Mouse (Mus musculus) yolk sac, embryonic 10.5 days (tissue): ENCODE measurements at regions not wholly inside any gene's neighbourhood (a gene's known extent, or its start where the extent isn't known, plus 50 kb on each side); places are given as distances from the start of the nearest gene placed in this dataset.

ENCODE experiments used
- DNase-seq: peaks from one replicate; pipeline ENCODE4 v3.0.0-alpha.2; 2017; ENCODE audit warnings: low spot score

DNA sequence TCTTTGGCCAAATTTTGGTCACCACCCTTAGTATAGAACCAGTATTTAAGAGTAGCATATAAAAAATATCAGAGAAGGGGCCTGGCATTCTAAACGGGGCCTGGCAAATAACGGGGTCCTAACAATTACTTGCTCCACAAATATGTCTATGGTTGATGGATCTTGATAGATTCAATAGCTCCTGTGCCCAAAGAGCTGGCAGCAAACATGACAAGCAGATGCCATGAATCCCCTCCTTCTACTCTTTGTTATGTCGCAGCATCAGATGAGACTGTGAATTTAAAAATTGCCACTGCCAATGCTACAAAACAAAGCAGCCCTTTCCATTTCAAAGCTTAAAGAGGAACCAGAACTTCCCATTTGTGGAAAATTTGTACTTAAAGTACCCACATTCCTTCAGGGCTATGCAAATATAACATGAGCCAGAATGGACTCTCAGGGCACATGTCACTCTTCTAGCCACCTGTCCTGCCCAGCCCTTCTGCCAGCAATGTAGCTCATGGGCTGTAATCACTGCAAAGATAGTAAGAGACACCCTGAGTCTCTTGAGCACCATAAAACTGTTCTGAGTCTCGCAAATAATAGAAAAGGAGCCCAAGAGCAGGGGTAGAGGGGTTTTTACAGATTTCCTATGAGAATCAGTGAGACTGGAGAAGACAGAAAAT lies 342.4 kb upstream of the Kirrel3 start:
- no peak for DNase-seq

GRCm38 (mm10) chr9:34155240-34156019 lies 330.3 kb upstream of the Kirrel3 start:
- DNase-seq: no peak

DNA sequence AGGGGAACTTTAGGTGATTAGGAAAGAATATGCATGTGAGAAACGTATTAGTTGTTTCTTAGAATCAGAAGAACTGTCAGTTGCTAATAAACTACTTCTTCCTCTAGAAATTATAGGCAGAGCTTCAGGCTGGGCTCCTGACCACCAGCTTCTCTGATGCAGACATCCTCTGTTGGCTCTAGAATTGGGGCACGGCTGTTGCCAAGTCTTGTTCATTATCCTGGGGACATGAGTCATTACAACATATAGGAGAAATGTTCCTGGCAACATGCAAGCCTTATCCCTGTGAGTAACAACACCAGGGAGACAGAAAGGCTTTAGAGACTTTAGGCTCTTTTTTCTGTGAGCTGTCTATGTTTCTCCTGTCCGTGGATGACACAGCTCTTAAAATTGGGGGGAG lies 329.1 kb upstream of the Kirrel3 start:
- DNase-seq: no peak

DNA sequence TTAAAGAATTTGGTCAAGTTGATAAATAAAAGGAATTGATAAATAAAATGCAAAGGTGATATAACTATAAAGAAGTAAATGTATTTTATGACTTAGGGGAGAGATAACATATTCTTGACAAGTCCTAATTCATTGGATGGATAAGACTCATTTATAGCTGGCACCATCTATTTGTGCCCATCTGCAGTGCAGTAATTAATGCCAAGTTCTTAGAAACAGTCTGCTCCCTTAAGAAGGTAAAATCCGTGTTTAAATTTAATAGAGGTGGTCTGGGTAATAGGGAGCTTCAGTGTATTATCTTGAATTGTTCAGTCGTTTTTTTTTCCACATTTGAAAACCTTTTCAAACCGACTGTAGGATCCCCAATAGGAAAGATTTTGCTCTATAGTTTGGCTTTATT lies 324.6 kb upstream of the Kirrel3 start:
- DNase-seq: no peak

- DNase-seq: no peak
Observed at GRCm38 (mm10) chr9:34186314-34186713, 299.4 kb upstream of the Kirrel3 start.

GRCm38 (mm10) chr9:34192542-34192941 lies 293.2 kb upstream of the Kirrel3 start:
- no peak for DNase-seq

GRCm38 (mm10) chr9:34202122-34202941 lies 283.4 kb upstream of the Kirrel3 start:
- DNase-seq: no peak

DNA sequence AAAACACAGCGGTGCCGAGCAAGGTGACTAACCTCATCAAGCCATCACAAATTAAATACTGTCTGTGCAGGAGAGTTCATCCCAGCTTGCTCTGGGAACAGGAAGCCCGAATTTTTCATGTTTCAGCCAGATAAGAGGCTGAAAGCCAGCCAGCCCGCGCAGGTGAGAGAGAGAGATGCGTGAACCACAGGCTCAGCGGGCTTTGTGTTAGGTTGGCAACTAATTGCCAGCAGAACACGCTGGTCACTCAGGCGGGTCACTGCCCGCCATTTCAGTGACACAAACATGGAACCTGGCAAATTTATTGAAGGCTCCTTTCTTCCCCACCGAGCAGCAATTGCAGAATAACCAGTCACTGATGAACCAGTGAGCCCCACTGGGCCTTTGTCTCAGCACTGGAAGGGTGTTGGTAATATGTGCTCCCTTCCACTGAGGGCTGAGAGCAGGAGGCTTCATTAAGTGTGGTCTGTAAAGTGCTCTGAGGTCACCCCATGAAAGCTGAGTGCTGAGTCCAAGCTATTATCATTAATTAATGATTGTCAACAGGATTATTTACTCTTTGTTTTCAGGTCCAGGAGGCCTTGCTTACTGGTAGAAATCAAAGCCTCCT lies 282.6 kb upstream of the Kirrel3 start:
- no peak for DNase-seq

DNA sequence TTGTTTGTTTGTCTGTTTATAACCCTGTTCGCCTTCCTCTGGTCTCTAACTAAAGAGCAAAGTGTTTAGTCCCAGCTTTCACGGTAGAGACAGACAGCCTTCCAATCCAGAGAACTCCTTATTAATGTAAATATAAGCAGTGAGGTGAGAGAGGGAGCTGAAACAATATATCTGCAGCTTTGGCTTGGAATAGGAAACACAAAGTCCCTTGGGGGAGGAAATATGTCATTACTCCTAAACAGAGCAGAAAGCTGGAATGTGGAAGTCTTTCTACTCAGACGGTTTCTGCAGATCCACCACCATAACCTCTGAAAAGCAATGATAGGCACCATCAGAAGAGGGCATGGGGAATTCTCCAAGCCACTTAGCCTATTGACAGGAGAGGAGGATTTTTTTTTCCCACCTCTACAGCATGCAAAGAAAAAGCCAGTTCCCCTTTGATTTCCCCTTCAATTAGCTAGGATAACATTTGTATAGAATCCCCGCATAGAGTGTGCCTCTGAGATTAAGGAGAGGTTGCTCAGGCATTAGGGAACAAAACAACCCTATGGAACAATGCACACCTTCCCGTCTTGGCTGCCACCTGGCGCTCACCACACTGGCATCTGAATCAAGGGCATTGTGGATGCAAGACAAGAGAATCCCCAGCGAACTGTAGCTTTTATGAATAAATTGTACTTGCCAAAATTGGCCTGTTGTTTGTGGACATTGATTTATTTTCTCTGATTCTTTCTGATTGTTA lies 281.9 kb upstream of the Kirrel3 start:
- DNase-seq: no peak

- DNase-seq: no peak
Observed at GRCm38 (mm10) chr9:34204479-34204878, 281.2 kb upstream of the Kirrel3 start.

GRCm38 (mm10) chr9:34231561-34231960 lies 254.1 kb upstream of the Kirrel3 start:
- no peak for DNase-seq

- no peak for DNase-seq
Observed at GRCm38 (mm10) chr9:34234734-34235133, 251.0 kb upstream of the Kirrel3 start.

DNA sequence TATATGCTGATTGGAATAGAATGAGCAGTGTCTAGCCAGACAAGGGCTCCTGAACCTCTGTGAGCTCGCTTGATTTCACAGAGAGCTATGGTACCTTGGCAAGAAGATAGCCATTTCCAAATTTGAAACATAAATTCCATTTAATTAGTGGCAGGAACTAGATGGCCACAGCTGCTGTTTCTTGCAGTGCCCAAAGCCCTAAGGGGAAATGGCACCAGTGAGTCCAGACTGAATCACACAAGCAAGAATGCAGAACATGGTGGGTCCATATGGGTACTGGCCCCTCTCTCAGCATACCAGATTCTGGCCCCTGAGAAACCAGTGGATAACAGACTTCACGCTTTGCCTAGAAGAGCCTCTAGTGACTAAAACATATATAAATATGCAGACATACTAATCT lies 246.2 kb upstream of the Kirrel3 start:
- DNase-seq: no peak

- DNase-seq: no peak
Observed at GRCm38 (mm10) chr9:34243674-34244073, 242.0 kb upstream of the Kirrel3 start.

- no peak for DNase-seq
Observed at GRCm38 (mm10) chr9:34244576-34244975, 241.1 kb upstream of the Kirrel3 start.

DNA sequence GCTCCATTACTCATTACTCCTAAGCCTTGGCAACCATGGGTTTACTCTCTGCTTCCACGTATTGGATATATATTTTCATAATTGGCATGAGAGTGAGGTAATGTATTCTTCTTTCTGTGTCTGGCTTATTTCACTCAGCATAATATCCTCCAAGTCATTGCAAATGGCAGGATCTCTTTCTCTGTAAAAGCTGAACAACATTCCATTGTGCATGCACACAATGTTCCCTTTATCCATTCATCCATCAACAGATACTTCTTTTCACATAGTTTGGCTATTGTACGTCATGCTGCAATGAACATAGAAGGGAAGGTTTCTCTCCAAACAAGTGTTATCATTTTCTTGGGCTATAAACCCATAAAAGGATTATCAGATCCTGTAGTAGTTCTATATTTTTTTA lies 232.9 kb upstream of the Kirrel3 start:
- no peak for DNase-seq

DNA sequence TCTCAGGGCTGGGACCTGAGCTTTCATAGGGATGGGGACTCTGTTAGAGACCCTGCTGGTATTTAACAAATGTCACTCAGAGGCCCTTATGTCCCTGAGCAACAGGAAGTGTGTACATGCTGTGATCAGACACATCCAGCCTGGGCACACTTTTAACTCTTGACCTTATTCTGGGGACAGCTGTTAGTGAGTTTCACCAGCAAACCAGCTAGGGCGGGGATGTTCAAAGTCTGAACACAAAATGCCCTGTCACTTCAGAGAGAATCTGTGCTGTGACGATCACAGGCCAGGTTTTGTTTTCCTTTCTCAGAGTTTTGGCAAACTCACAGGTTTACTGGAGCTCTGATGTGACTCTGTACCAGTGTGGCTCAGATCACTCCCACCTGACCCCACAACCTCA lies 227.2 kb upstream of the Kirrel3 start:
- no peak for DNase-seq

- no peak for DNase-seq
Observed at GRCm38 (mm10) chr9:34278068-34278467, 207.6 kb upstream of the Kirrel3 start.

DNA sequence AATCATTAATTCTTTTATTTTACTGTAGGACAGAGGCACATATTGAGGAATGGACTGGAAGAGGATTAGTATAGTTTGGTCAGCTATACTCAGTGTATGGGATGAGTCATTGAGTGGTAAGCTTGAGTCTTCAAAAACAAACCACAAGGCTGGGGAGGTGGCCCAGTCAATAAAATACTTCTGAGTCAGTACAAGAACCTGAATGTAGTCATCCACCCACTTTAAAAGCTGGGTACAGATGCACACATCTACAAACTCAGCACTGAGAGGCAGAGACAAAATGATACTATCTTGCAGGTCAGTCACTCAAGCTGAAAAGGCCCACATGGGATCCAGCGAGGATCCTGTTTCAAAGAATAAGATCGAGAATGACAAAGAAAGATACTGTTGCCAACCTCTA lies 206.3 kb upstream of the Kirrel3 start:
- DNase-seq: no peak

- DNase-seq: peak; percentile 44
Observed at GRCm38 (mm10) chr9:34279906-34280305, 205.8 kb upstream of the Kirrel3 start.

DNA sequence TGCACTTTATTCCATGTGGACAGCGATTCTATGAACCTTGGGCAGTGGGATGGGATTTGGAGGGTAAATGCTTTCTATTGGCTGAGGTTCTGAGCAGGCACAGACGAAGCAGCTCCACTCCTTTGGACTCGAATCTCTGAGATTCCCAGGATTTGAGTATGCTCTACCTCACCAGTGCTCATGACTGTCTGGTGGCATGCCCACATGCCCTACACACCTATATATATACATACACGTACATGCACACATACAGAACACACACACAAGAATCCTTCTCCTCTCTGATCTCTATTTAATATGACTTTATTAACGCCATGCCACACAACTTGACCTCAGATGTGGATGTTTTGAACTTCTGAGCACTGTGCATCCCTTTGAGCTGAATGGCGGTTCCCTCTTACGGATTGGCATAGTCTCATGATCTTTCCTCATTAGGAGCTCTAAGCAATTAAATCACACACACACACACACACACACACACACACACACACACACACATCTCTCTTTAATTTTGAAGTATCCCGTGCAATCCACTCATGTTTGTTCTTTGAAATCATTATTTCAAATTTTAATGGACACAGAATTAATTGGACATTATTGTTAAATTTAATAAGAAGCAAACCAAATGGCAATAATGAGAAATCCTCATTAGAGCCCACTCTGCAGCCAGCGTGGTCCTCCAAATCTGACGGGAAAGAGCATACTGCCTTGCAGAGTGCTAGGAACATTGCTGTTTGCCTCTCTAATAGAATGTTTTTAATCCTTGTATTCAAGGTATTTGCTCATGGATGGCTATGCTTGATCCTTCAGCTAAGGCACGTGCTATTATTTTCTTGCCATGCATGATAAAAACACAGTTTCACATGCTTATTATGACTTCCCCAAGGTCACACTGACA lies 205.1 kb upstream of the Kirrel3 start:
- no peak for DNase-seq
